Mouse (Mus musculus) frontal cortex, postnatal 10 days (tissue): Measurements from ENCODE around the gene Mok.

Experiments used
- DNase-seq, 2 experiments: peaks; one replicate each; pipeline ENCODE4 v3.0.0; 2022; ENCODE audit warnings: low spot score in 2 of 2, mixed read lengths in 1 of 2

The Mok gene

DNA sequence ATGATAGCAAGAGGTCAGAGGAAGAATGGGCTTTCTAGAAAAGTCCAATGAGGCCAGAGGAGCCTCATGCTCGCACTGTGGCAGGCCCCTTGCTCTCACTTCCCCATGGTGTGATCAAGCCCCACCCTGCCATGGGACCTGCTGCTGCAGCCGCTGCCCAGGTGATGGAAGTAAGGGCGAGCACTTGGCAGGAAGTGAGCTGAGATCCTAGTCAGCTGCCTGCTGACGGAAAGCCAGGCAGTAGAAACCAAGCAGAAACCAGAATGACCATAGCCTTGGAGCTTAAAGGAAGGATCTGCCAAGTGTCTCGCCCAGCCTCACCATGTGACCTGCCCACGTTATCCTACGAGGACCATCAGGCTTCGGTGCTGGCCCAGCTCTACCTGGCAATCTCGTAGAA is 27.6 kb downstream of the Mok start:
- DNase-seq = no peak

DNA sequence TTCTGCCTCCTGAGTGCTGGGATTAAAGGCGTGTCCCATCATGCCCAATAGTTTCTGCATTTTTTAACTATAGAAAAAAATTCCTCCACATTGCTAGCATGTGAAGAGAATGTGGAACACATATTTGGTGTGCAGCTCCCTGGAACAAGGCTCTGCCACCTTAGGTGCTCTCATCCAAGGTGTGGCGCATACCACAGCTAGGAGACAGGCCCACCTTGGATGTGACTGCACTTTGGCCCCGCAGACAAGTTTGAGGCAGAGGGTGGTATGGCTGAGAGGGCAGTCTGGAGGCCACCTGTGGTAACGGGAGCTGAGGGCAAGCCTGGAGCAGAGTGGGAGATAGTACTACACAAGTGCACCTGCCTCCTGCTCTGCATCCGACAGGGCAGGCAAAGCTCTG is 31.9 kb downstream of the Mok start:
- no peak for DNase-seq

DNA sequence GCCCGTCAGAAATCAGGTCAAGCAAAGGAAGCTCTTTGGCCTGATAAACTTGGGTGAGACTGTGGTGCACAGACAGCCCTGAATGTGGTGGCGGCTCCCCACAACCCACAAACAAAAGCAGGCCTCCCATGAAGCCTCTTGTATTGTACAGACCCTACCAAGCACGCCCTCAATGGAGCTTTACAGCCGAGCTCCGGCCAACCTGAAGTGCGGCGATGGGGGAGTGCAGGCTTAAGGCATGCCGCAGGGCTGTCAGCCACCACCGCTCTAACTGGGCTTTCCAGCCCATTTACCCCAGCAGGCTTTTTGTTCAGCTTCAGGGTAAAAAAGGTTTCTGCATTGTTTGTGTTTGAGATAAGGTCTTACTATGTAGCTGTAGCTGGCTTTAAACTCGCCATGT is 32.3 kb downstream of the Mok start:
- no peak for DNase-seq

DNA sequence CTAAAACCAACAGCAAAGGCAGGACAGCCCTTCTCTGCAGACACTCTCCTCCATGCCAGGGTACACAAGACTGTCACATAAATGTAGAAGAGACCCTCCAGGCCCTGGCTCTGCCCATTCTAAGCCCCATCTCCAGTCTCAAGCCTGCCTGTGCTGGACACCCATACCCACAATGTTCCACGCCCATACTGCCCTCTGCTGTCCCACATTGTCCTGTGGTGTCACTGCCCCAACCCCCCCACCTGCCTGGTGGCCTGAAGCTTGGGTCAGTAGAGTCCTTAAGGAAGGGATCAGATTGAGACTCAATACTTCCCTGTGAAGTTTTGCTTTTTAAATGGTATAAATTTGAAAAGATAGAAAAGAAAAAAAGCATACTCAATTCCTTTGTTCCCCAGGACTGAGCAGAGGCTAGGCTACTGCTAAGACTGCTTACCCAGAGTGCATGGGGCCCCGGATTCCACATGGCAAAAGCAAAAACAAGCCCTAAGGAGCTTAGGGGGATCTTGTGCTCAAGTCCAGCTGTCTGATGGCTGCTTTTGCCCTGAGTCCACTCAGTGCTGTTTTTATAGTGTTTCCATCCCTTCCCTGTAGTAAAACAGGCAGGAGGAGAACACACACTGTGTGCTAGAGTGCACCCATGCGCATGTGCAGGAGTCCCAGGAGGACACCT is 34.3 kb downstream of the Mok start:
- DNase-seq = no peak

DNA sequence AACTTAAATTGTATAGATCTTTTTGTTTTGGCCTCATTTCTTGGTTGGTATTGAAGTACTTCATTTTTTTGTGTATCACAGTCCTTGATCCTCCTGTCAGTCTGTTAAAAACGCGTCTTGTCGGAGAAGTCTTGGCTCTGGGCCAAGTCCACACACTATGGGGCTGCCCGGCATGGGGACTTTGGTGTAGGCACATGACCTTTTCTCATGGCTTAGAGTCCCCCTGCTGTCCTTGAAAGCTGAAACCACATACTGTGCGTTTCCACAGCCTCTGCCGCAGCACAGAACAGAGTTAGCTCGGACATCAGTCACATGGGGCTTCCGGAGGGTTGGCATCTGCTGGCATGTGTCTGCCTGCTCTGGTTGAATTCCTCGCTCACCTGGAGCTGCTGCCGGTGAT is 36.5 kb downstream of the Mok start:
- DNase-seq = no peak

DNA sequence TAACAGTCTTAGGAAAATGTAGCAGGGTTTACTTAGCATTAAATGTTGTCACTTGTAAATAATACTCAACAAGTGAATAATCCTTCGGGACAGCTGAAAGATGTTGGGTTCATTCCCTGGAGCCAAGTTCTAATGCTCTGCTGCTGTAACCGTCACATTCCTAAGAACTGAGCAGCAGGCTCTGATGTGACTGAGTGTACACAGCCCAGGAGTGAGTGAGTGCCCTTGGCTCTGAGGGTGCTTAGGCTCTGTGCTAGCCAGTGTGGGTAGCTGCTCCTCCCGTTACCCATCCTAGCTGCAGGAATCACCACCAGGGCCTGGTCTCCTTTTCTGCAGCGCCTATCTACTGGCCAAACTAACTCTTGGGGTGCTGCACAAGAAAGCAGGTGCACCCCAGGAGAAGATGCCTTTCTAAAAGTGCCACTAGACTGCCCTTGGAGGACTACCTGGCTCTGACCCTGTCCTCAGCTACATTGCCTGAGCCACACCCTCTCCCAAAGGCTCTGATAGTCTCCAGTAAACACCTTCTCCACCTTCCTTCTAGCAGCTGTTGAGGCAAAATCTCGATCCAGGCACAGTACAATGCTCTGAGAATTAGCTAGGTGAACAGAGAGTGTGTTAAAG is 38.0 kb downstream of the Mok start:
- DNase-seq = no peak

DNA sequence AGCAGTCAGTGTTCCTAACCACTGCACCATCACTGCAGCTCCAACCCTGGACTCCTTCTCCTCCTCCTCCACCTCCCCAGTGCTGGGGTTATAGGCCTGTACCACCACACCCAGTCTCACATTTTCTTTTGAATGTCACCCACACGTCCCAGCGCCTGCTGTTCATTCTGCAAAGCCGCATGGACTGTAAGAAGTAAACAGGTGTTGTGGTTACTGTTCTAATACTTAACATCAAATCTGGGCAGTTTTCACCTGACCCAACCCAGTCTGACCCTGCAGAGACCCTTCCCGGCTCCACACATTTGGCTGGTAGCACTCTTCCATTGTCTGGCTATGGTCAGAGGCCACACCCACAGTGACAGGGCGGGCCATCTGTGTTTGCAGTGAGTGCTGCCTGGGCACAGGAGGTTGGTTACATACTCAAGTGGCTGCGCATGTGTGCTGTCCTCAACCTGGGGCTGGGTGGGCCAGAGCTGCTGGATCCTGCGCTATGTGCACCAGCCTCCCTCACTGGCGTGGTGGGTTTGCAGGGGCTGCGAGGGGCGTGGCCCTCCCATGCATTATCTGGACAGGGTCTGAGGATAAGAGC is 38.8 kb downstream of the Mok start:
- DNase-seq = no peak

DNA sequence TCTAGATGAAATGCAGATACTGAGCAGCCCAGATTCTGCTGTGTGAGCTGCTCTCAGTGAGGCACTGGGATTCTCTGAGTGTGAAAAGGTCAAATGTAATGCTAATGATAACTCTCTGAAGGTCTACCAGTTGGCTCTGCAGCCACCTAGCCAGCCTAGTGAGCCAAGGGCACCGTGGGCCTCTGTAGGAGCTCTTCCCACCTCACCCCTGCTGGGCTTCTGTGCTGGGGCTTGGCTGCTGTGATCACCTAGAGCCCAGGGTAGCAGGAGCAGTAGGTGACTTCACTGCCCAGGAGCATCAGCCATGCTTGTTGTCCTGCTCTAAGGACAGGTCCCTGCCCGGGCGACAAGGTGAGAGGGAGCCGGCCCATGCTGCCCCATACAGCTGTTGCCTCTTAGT is 41.5 kb downstream of the Mok start:
- DNase-seq = no peak

DNA sequence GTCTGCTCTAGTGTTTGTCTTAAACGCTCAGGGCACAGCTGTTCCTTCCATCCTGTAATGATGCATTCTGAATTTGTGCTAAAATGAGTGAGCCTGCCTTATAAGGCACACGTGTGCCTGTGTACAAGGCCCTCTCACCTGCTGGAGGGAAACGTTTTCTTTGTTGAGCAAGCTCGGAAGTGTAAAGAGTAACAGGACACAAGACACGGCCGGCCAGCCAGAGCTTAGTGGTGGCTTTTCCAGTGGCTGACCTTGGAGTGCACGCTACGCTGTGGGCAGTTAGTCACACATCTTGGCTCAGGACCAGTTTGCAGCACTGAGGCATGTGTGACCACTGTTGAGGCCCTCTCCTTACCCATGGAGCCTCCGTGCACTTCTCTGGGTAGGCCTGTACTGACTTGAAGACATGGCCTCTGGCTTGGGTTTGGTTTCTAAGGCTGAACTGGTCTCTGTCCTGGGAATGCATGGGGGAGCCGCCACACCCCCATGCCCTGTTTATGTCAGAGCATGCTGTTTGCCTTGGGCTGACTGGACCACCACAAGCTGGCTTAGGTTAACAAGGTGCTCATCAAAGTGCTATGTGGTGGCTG is 42.8 kb downstream of the Mok start:
- DNase-seq = no peak

DNA sequence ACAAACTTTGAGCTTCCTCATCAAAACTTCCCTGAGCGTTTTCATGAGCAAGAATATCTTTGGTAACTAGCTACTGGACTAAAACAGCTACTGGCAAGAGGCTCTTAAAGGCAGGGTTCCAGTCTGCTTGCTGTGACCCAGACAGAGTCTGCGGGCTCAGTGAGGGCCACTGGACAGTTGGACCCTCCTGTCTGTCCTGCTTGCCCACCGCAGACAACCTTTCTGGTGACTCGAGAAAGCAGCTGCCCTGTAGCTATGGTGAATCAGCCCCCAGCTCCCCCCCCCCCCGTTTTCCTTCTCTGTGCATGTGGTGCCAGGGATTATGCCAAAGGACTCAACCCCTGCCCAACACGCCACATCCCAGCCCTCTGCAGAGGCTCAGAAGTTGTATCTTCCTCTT is 43.5 kb downstream of the Mok start:
- DNase-seq = no peak

DNA sequence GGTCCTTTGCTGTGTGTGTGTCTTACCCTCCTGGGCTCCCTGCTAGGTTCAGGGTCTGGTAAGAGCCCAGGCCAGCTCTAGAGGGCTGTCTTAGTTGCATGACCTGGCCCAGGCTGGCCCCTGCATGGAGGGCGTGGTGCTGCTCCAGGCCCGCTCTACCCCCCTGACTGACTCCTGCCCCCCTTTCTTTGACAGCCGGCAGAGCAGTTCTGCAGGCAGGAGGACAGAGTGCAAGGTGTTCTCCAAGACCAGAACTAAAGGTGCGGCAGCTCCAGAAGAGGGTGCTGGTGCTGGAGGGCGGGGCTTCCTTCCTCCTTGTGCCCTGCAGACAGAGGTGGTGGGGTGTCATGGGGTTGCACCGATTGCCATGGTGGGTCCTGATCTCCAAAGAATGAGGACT is 44.0 kb downstream of the Mok start:
- DNase-seq = no peak

DNA sequence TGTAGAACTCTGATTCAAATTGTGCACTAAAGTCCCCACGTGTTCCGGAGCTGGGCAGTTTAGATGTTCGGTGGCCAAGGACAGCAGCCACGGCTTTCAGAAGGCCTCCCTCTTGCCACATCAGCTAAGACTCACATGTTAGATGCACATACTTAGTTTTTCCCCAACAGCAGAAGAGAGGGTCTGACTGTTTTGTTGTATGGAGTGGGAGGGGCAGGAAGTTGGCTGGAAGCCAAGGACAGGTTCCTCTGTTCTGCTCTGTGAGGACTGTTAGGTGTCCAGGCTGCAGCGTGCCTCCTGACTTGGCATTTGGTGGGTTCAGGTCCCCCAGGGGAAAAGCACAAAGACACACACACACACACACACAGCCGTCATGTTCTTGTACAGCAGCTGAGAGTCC is 45.7 kb downstream of the Mok start:
- no peak for DNase-seq

DNA sequence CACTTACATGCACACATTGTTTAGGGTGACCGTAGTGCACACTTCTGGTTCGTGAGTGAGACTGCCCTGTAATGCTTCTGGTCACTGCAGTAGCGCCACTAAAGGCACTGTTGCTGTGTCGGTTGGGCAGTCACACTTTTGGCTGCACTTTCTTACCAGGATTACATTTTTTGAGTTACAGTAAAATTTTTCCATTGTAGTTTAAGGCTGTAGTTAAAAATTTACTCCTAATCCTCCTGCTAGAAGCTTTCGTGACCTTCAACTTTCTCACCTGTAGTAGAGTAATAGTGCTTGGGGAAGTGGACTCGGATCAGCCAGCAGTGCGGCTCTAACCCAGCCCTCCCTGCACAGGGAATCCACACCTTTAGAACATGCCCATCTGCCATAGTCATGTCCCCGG is 49.7 kb downstream of the Mok start:
- no peak for DNase-seq

DNA sequence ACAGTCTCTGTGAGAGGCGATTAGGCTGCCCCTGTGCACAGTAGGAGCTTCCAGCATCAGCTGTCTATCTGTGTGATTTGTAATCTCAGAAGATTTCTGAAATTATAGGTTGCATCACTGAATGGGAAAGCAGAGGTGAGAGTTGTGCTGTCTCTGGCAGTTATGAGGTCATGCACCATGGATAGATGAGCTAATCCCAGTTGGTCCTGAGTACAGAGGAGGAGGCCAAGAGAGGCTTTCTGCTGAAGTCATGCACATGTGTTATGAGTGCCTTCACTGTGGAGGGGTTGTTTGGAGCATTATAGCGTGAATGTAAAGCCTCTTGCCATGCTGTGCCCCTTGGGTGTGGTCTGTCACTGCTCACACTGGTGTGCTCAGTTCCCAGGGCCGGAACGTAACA is 50.2 kb downstream of the Mok start:
- DNase-seq = no peak

DNA sequence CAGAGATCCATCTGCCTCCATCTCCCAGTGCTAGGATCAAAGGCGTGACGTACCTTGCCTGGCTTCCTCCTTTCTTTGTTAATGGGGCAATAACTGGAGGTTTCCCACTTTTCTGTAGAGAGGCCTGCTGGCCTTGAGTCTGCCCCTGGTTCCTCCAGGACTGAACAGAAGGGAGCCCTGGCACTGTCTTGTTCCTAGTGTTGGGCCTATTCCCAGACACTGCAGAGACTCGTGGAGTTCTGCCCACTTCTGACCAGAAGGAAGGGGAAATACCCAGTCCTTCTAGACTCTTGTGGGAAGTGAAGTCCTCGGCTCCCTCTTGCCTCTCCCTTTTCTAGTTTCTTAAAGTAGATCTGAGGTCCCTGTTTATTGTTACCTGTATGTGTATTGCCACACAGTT is 54.5 kb downstream of the Mok start:
- no peak for DNase-seq

DNA sequence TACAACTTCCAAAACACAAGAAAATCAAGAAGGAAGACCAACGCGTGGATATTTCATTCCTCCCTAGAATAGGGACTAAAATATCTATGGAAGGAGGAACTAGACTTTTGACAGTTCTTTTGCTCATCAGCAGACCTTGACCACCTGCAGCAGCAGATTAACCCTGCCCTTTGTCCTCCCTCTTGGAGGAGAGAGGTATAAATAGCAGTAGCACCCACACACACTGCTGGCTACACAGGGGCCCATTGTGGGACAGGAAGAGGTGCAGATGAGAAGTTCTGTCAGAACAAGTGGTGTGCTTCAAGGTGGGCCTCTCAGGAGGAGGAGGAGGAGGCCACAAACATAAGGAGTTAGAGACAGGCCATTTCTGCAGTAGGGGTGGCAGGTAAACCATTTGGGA is 56.5 kb downstream of the Mok start:
- DNase-seq = no peak

DNA sequence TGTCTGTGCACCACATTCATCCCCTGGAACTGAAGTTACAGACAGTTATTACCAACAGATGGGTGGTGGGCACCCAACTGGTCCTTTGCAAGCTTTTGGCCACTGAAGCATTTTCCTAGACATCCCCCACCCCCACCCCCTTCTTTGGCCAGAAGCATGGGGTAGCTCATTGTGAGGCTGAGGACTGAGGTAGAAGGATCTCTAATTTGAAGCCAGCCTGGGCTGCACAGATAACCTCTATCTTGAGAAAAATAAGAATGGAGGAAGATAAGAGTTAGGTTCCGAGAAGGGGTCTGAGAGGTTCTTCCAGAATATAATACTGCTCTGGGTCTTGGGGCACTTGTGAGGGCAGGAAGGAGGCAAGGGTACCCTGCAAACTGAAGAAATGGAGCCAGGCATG is 58.5 kb downstream of the Mok start:
- DNase-seq = no peak

DNA sequence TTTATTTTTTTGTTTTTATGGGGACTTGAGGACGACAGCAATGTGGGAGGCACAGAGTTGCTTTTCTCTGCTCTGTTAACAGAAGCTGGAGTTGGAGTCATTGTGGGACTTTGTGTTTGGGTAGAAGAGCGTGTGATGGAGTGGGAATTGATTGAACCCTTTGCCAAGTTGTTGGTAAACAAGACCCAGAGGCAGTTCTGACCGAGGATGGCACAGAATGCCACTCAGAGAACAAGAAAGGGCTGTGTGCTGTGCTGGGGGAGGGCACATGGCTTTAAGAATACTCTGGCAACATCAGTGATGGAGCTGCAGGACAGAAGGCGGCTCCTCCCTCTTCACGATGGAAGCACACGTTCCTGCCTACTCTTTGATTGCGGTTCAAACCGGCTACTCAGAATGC is 59.6 kb downstream of the Mok start:
- DNase-seq = no peak

DNA sequence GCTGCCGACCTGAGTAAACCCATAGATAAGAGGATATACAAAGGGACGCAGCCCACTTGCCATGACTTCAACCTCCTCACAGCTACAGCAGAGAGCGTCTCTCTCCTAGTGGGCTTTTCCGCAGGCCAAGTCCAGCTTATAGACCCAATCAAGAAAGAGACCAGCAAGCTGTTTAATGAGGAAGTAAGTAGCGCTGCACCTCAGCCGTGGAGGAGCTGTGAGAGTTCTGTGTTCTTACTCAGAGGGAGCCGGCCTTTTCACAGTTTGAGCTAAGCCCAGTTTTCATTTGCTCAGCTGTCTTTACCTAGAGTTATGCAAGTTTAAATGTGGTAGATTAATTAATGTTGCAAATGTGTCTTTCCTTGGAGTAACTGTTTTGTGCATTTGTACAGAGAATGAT is 61.4 kb downstream of the Mok start:
- no peak for DNase-seq

DNA sequence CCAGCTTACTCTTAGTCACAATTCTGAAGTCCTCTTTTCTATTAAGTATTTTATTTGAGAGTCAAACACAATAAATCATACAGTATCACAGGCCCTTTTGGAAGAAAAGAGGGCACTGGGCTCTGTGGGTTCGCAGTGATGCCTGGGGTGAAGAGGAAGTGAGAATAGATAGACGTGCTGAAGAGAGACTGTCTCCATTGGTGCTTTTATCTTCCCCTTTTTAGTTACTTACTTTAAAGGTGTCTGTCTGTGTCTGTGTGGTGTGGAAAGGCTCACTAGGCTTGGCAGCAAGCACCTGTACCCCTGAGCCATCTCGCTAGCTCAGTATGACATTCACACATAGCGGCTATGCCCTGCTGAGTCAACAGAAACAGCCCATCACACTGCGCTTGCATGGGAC is 62.9 kb downstream of the Mok start:
- DNase-seq = no peak

DNA sequence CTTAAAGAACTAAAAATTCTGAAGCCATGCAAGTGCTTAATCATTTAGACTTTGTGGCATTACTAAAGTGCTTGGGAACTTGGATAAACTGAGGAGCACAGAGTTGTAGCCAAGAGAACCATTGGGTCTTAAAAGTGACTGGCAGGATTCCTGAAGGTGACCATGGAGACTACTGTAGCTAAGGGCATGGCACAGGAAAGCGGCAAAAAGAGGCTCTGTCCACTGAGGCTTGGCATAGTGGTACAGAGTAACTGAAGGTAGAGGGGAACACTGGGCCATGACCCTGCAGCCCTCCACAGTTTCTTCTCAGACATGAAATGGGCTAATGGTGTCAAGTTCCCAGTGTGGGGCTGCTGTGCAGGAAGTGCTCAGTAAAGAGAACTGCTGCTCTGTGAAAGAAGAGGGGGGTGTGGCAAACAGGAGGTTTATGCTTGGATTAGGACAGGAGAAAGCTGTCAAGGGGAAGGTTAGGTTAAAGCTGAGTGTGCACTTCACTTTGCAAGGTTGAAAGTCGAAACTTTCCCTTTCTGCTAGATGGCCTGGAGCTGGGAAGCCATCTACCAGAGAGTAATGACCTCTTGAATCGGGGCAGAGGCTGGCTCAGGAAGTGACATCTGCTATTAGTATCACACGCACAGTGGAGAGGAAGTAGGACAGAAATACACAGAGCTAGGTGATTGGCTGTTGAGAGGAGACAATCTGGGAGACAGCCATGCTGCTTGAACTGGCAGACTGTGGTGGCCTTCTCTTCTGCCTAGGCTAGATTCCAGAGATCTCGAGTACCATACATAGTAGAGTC is 64.9 kb downstream of the Mok start:
- no peak for DNase-seq

DNA sequence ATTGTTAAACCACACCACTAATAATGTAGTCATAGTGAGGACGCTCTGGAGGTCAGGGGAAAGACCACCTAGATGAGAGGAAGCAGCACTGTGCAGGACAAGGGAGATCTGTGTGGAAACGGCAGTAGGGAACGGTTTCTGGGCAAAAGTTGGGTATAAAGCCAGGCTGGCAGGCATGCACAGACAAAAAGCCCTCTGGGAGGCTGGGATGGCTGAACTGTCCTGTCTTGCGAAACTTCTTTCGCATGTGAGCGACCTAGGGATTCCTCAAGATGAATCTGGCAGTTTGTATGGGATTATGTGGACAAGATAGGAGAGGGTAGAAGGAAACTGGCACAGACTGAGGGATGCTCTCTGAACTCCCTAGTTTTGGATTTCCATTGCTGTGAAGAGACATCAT is 68.8 kb downstream of the Mok start:
- no peak for DNase-seq
